Mouse (Mus musculus) C2C12 (cell line): ENCODE results near the gene Prm2. TPM values are rescaled to one million over a fixed set of nuclear protein-coding genes. Genes with fewer than 3 reads are reported as not detected.
A peak's percentile ranks its signal among the peaks of the same experiment; 100 is the strongest.

Source experiments
- H3K27me3 ChIP-seq: one replicate; pipeline ENCODE4 v1.6.1; 2011; ENCODE audit not compliant: control insufficient read depth, insufficient read depth, insufficient read length
- H3K36me3 ChIP-seq: one replicate; pipeline ENCODE4 v1.6.1; 2011; ENCODE audit not compliant: control insufficient read depth, insufficient read depth
- H3K4me3 ChIP-seq: one replicate; pipeline ENCODE4 v1.5.1; 2011; ENCODE audit warnings: mild to moderate bottlenecking, control low read depth; ENCODE audit not compliant: poor library complexity, insufficient read depth, severe bottlenecking
- H3K79me2 ChIP-seq: one replicate; pipeline ENCODE4 v1.6.1; 2011; ENCODE audit not compliant: control insufficient read depth, insufficient read depth
- H3K79me3 ChIP-seq: one replicate; pipeline ENCODE4 v1.6.1; 2011; ENCODE audit warnings: low read depth, control low read depth
- H3ac ChIP-seq: one replicate; pipeline ENCODE3; 2011; ENCODE audit warnings: low read depth; ENCODE audit not compliant: control insufficient read depth, insufficient read length
- CEBPB ChIP-seq: IDR thresholded peaks from one replicate; pipeline ENCODE4 v1.6.1; 2011; ENCODE audit warnings: low read depth, mild to moderate bottlenecking, control low read depth, moderate library complexity
- CTCF ChIP-seq: IDR thresholded peaks from one replicate; pipeline ENCODE4 v1.5.1; 2011; ENCODE audit not compliant: control insufficient read depth, insufficient read depth, insufficient read length
- FOSL1 ChIP-seq: IDR thresholded peaks from one replicate; pipeline ENCODE4 v1.8.0; 2011; ENCODE audit warnings: mild to moderate bottlenecking, low read length; ENCODE audit not compliant: poor library complexity, insufficient read depth, severe bottlenecking
- MAX ChIP-seq: IDR thresholded peaks from one replicate; pipeline ENCODE4 v1.6.1; 2011; ENCODE audit warnings: mild to moderate bottlenecking, control low read depth
- MYOD1 ChIP-seq: IDR thresholded peaks from one replicate; pipeline ENCODE4 v1.6.1; 2011; ENCODE audit warnings: low read depth; ENCODE audit not compliant: control insufficient read depth, insufficient read length
- MYOG ChIP-seq: IDR thresholded peaks from one replicate; pipeline ENCODE4 v1.6.1; 2011; ENCODE audit not compliant: control insufficient read depth, insufficient read length; ENCODE audit errors: extremely low read depth
- USF1 ChIP-seq: IDR thresholded peaks from one replicate; pipeline ENCODE4 v1.6.1; 2011; ENCODE audit warnings: low read depth, mild to moderate bottlenecking, control low read depth, moderate library complexity
- polyA plus RNA-seq: library from polyadenylated mRNA; unstranded; fragments of >200 nt; fragmentation: generic; extraction: Trizol; gene quantifications from one replicate; pipeline ENCODE4 v1.2.1, GENCODE M21; 2012; ENCODE audit warnings: missing spikeins

Prm2 gene
- polyA plus RNA-seq, 1 experiment, result not detected

DNA sequence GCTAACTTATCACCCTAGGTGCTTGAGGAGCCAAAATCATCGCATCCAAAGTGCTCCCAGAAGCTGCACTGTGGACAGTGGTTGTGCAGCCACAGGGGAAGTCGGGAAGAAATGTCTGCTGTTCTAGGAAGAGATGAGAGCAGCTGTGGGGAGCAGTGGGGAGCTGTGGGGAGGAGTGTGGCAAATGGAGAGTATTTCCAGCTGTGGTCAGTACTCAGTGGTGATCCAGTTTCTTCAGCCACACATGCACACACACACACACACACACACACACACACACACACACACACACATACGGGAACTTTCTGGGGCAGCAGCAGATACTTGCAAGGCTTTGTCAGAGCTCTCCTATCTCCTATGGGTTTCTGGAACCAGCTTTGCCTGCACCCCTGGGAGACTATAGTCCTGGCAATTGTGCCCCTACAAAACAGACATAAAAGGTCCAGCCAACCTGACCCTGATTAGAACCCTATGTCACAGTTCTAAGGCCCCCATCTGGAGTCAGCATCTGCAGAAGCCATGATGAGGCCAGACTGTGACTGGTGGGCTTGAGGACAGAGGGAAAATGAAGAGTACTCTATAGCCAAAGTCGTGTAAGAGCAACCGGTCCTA is 33.3 kb downstream of the Prm2 start:
- H3K4me3 ChIP-seq, result no peak overlapping the region
- H3K79me3 ChIP-seq, result no peaks in the 10 kb centered on the region
- no peaks in the 10 kb centered on the region for H3K79me2 ChIP-seq
- H3K36me3 ChIP-seq, result no peaks in the 10 kb centered on the region
- H3K27me3 ChIP-seq, result no peaks in the 10 kb centered on the region
- no peak overlapping the region for H3ac ChIP-seq
- TF ChIP-seq MYOD1 (no peak), CTCF (no peak), FOSL1 (no peak), MAX (no peak), MYOG (no peak), CEBPB (no peak), USF1 (no peak)

- Histone ChIP-seq H3K27me3 (no peaks in the 10 kb centered on the region), H3ac (no peak overlapping the region), H3K4me3 (no peak overlapping the region), H3K36me3 (no peaks in the 10 kb centered on the region), H3K79me3 (no peaks in the 10 kb centered on the region), H3K79me2 (no peaks in the 10 kb centered on the region)
- TF ChIP-seq MYOG (no peak), CTCF (no peak), MYOD1 (no peak), MAX (no peak), USF1 (no peak), CEBPB (no peak), FOSL1 (no peak)
These were observed 34.8 kb downstream of the Prm2 start for GRCm38 (mm10) chr16:10761182-10761581.

DNA sequence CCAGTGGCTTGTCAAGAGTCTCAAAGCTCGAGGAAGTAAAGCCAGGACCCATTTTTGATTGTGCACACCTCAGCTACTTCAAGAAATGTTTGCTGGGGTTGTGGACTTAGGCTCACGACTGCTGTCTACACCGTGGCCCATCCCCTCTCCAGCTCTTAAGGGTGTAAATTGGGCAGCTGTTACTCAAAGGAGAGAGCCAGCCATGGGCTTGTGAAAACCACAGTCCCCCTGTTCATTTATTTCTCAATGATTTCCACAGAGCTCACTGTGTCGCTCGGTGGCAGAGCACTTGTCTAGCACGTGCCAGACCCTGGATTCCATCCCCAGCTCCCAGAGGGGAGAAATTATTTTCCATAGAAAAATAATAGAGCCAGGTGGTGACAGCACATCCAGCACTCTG is 39.8 kb downstream of the Prm2 start:
- Histone ChIP-seq H3K4me3 (no peak overlapping the region), H3ac (no peak overlapping the region), H3K27me3 (no peaks in the 10 kb centered on the region), H3K79me3 (no peaks in the 10 kb centered on the region), H3K79me2 (no peaks in the 10 kb centered on the region), H3K36me3 (no peaks in the 10 kb centered on the region)
- no peak for TF ChIP-seq CEBPB
- TF ChIP-seq FOSL1, result no peak
- TF ChIP-seq MAX, result no peak
- no peak for TF ChIP-seq CTCF
- no peak for TF ChIP-seq MYOG
- no peak for TF ChIP-seq MYOD1
- TF ChIP-seq USF1, result no peak

DNA sequence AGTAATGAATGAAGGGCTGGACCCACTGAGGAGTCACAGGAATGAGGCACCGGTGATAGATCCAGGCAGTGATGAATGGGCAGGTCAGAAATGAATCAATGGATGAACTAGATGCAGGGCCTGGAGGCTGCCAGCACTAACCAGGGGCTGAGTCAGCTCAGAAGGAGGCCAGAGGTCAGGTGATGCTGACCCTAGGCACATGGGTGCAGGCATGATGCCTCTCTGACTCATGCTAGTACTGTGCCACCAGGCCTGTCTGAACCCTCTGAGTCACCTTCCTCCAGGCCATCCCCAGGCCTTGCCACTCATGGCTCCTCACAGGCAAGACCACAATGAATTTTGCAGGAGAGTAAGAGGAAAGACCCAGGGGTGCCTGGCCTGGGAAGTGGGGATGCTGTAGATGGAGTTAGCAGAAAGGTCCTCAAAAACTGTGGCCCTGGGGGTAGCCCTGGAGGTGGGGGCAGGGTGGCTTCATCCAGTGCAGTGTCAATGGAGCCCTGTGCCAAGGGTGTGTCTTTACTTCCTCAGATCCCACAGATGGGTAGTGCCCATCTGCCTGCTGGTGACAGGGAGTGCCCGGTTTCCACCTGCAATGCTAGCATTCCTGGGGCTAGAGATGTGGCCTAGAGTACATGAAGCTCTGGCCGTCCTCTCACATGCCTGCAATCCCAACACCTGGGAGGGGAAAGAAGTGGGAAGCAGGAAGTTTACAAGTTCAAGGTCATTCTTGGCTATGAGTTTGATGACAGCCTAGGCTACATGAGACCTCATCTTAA is 41.2 kb downstream of the Prm2 start:
- TF ChIP-seq CEBPB (no peak), CTCF (no peak), MAX (peak; percentile 93), MYOD1 (peak; percentile 81), FOSL1 (peak; percentile 99), MYOG (no peak), USF1 (peak; percentile 90)
- Histone ChIP-seq H3K79me3 (no peaks in the 10 kb centered on the region), H3K27me3 (no peaks in the 10 kb centered on the region), H3ac (no peak overlapping the region), H3K79me2 (no peaks in the 10 kb centered on the region), H3K36me3 (no peaks in the 10 kb centered on the region), H3K4me3 (no peak overlapping the region)

DNA sequence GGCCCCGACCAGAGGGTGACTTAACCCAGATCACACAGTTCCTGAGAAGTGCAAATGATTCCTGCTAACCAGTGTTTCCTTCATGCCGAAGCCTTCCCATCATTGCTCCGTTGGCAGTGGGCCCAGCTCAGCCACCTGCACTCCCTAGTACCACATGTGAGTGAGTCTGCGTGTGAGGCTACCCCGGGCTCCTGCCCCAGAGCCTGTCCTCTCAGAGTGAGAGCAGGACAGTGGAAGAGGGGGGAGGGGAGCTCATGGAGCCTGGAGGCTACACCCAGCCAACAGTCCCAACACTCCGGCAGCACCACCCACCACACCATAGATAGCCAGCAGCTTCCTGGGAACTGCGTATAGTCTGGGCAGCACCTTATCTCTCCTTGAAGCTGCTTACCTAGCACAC is 46.1 kb downstream of the Prm2 start:
- H3K79me3 ChIP-seq, result no peaks in the 10 kb centered on the region
- H3ac ChIP-seq, result no peak overlapping the region
- H3K27me3 ChIP-seq, result no peaks in the 10 kb centered on the region
- no peak for TF ChIP-seq MYOD1
- no peak for TF ChIP-seq CEBPB
- no peak for TF ChIP-seq MAX
- no peak for TF ChIP-seq MYOG
- no peak for TF ChIP-seq USF1
- TF ChIP-seq CTCF, result no peak
- TF ChIP-seq FOSL1, result no peak
- H3K79me2 ChIP-seq, result no peaks in the 10 kb centered on the region
- no peaks in the 10 kb centered on the region for H3K36me3 ChIP-seq
- H3K4me3 ChIP-seq, result no peak overlapping the region
